Mouse (Mus musculus) left cerebral cortex, postnatal 10 days (tissue): ENCODE results near the gene Pde6h. TPM values are rescaled to one million over a fixed set of nuclear protein-coding genes. Genes with fewer than 3 reads are reported as not detected.

ENCODE experiments used
- DNase-seq, 2 experiments: peaks; one replicate each; pipeline ENCODE4 v3.0.0; 2021 to 2022; ENCODE audit warnings: low spot score in 2 of 2, mixed read lengths in 1 of 2; ENCODE audit errors: extremely low spot score in 1 of 2
- intact Hi-C: fragments of 180-260 bp; cut with DNase I; formaldehyde crosslinking; loops from one replicate; pipeline ENCODE4 v1.15.1; 2025
- total RNA-seq, 2 experiments: library from RNA; stranded (reverse); gene quantifications; 2 replicates each; pipeline ENCODE4 v1.2.3; 2021

The Pde6h gene
- total RNA-seq, 2 experiments from 2014 or later: 0.18 to 1.2 TPM

DNA sequence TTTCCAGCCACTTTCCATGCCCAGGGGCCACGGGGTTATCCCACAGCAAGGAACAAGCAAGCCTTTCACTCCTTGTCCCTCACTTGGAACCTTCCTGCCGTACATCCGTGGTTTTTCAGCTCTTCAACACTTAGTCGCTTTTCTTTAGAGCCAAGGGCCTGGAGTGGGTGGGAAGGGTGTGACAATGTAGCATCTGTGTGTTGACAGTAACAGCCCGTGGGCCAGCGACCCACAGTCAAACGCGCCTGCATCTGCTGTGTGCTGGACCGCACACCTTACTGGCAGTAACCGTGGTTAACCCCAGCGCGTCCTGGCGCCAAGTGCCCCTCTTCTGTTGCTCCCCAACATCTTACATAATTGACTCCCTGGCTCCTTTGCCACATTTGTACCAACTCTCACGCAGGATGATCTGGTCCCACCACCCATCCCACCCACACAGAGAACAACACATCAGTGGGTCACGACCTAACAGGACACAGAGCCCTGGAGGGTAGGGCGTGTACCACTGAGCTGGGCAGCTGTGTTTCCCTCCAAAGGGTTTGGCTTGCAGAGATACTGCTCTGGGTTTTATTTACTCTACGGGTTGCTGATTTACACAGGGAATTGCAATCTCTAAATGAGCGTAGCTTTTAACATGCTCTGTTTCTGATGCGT lies 17.2 kb upstream of the Pde6h start:
- DNase-seq: no peak
- intact Hi-C loops: no loop called here

DNA sequence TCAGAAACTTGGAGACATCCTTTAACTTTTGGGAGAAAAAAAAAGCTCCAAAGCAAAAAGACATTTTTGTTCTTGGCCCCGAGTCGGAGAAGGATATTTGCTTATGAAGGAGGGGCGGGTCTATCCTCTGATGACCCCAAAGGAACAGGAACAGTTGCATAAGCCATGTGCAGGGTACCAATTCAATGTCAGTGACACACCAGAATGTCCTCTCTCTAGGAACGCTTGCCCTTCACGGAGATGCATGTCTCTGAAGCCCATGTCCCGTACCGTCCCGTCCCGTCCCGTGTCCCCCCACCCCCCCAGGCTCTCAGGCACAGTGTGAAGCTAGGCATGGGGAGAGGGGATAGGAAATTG lies 16.7 kb upstream of the Pde6h start:
- no peak for DNase-seq
- intact Hi-C loops: no loop called here

DNA sequence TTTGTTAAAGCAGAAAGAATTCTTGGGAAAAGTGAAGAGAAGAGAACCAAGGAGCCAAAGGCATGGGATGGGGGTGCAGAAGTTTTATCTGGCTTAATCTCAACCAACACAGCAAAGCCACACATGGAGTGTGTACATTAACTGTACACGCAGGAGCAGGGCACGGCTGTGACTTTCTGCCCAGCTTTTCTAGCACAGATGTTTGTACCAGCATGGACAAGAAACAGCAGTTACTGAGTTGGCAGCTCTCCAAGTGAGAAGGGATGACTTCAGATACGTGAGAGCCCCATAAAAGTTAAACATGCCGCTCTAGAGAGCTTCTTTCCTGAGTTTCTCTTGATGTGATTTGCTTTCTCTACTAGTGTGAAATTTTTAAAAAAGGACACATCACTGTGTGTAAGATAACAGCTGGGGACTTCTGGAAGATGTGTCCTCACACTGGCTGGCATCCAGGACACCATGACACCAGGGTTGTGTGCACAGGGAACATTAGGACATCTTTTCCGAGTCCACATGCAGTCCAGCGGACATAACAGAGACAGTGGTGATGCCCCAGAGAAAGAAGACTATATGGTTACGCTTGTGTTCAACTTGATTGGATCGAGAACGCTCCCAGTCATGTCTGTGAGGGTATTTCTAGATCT lies 13.3 kb upstream of the Pde6h start:
- DNase-seq: peak in 1 of 2 experiments; percentile 27
- intact Hi-C loops: no loop called here

DNA sequence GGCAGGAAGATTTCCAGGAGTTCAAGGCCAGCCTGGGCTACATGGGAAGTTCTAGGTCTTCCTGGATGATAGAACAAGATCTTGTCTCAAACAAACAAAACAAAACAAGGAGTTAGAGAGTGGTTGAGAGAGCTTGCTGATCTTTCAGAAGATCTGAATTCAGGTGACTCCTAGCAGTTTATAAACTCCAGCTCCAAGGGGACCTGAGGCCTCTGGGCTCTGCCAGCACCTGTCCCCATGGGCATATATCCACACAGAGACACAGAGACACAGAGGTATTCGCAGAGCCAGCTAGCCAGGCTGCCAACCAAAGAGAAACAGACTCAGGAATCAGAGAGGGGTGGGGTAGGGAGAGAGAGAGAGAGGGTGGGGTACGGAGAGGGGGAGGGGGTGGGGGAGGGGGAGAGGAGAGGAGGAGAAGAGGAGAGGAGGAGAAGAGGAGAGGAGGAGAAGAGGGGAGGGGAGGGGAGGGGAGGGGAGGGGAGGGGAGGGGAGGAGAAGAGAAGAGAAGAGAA lies 10.8 kb upstream of the Pde6h start:
- intact Hi-C loops: no loop called here
- DNase-seq: no peak

DNA sequence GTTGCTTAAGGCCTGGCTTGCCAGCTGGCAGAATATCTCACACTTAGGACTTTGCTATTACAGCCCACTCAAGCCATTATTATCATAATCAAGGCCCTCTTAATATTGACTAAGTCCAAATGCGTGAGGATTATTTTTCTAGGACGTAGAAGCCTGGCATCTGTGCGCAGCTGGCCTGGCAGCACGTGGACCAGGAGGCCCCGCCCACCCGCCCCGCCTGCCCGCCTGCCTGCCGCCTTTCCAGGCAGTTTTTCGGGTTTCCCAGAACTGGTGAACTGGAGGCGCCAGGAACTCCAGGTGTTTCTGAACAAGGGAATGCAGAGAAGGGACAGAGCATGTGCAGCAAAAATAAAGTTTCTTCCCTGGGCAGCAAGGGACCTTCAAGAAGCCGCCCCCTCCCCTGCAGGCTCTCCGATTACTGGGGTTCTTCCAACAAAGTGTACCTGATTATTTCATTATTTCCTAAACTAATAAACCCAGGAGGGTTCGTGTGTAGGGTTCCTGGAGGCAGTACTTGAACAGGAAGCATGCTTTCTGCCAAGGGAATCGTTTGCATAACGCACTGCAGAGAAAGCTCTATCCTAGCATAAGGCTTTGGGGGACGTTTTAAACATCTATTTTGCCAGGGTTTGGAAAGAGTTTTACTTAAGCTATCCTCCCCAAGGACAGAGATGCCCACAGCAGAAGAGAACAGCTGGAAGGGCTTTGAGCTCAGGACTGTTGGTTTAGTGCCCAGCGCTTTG lies 10.1 kb upstream of the Pde6h start:
- no peak for DNase-seq
- intact Hi-C loops: no loop called here

DNA sequence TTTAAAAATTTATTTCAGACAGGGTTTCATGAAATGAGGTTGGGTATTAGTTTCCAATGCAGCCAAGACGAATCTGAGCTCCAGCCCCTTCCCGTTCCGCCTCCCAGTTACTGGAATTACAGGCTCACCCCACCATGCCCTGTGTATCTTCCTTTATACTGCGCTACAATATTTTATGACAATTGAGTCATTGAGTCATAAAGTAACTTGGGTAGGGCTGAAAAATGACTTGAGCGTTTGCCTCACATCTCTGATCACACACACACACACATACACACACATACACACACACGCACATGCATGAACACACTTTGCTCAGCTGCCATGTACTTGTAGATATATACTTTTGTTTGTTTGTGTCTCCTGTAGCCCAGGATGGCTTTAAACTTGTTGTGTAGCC lies 9.4 kb upstream of the Pde6h start:
- no peak for DNase-seq
- intact Hi-C loops: no loop called here

DNA sequence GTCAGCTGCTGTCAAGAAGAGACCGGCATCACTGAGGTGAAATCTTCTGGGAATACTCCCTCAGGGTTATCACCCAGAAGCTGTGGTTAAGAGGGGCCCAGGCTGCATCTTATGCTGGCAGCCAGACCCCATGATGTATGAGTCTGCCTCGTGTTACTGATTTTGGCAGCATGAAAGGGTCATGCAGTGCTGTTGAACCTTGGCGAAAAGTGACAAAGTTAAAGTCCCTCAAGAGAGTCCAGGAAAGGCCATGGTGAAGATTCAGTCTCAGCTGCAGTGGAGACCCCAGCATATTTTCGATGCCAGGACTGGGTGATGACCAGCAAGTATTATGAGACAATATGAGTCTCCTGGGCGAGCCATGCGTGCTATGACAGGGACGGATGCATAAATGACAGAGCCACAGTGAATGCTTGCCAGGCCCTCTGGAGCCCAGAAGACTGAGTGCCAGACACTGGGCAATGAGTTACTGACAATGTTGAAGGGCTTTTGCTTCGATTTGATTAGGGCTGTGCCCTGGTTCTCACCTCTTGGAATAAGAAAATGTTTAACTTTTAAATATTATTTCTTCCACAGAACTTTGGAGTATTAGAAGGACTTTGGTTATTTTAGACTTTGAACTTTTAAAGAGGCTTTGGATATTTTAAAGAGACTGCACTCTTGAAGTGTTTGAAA lies 7.8 kb upstream of the Pde6h start:
- no peak for DNase-seq
- intact Hi-C loops: no loop called here

DNA sequence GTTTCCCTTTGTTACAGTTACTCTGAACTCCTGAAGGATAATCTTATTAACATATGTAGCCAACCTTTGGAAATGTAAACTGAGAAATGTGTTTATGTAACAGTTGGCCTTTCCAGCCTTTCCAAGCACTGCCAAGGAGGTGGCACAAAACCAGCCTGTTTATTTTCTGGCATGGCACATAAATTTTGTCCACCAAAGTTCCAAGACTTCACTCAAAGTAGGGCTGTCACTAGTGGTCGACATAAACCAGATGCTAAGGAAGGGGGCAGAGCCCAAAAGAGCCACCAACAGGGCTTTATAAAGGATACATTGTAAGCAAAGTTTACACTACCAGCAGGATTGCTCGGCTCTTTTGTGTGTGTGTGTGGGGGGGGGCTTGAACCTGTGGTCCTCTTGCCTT lies 5.7 kb upstream of the Pde6h start:
- intact Hi-C loops: no loop called here
- no peak for DNase-seq

DNA sequence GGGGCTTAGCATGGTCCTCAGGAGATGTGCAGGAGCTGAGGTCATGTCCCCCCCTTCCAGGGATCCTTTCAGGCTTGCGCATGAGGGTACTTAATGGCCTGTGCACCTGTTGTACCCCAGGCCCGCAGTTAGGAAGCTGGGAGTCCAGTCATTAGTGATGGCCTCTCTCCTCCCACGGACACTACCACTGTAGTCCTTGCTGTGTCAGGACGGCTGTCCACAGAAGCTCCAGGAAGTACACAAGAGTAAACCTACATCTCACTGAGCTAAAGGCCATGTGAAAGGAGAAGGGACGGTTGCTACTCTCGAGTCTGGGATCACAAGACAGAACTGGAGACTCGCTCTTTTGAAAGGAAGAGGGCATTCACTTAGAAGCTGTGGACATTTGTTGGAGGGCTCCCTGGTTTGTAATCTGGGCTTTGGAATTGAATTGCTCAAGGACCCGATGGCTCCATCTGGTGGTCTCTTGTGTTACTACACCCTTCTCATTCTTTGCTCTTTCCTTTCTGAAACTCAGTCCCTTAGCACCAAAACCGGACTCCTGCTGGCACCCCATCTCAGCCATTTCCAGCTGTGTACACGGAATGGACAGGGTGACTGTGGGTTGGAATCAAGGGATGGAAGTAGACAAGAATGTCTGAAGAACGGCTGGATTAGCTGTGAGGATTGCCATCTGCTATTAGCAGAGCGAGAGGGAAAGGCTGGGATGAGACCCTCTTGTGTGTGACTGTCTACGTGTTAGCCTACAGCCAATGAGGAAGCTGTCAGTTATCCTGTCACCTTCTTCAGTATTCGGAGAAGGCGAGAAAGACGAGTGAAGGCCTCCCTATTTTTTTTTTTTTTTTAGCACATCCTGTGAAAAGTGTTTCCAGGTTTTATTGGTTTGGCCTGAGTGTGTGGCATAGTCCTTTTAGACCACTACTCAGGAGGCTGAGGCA lies 3.0 kb upstream of the Pde6h start:
- intact Hi-C loops: loop anchor here (2.0 to 5.0 kb wide), 2 partner anchors 42 to 58 kb away; no protein-coding TSS in a partner anchor
- peak; percentile 71 to 77 for DNase-seq

DNA sequence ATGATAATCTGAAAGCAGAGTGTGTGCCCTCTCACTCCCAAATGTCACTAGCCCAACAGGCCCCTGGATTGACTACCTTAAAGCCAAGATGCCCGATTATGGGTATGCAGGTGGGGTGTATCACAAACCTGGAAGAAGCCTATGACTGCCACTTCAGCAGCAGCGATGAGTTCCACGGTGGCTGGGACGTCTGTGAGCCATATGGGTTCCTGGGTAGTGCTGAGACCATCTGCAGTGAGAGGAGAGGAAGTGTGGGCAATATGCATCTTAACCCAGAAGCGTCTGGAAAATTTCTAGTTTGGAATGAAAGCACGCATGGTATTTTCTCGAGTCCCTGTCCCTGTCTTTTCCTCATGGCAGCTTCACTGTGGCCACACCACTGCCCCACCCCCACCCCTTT lies 2.0 kb upstream of the Pde6h start:
- intact Hi-C loops: loop anchor here (2.0 to 5.0 kb wide), 2 partner anchors 41 to 59 kb away; no protein-coding TSS in a partner anchor
- DNase-seq: no peak

DNA sequence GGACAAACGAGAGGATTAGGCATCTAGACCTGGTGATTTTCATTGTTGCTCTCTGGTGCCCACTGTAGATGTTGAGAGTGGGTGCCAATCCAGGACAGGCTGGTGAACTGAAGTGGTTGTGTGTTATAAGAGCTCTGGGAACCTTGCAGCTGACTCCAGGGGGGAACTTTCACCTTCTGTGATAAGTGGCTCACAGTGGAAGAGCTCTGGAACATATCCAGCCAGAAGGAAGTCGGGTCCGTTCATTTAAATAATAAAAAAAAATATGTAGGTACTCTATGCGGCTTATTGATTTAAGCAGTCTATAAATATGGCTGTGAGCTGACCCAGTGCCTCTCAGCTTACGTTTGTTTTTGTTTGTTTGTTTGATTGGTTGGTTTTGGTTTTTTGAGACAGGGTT lies 1.6 kb upstream of the Pde6h start, which contains the start of gene Erp27:
Gene Erp27, minus strand, starts transcription at position 101 of the 400 bp plus-strand sequence.
- no peak for DNase-seq
- intact Hi-C loops: loop anchor here (5.0 kb wide), 1 partner anchor 40 kb away; no protein-coding TSS in a partner anchor

DNA sequence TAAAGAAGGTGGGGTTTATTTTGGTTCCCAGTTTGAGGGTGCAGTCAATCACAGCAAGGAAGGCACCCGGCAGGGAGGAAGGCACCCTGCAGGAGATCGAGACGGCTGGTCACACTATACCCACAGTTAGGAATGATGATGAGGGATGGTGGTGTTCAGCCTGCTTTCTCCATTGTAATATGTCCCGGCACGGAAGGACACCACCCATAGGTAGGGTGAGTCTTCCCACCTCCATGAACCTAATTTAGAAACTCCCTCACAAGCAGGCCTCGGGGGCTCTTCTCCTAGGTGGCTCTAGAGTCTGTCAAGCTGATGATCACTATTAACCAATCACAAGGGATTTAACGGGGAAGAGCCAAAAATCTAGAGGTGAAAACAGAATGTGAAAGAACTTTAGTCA lies 761 bp upstream of the Pde6h start:
- intact Hi-C loops: loop anchor here (5.0 kb wide), 1 partner anchor 39 kb away; no protein-coding TSS in a partner anchor
- DNase-seq: no peak

DNA sequence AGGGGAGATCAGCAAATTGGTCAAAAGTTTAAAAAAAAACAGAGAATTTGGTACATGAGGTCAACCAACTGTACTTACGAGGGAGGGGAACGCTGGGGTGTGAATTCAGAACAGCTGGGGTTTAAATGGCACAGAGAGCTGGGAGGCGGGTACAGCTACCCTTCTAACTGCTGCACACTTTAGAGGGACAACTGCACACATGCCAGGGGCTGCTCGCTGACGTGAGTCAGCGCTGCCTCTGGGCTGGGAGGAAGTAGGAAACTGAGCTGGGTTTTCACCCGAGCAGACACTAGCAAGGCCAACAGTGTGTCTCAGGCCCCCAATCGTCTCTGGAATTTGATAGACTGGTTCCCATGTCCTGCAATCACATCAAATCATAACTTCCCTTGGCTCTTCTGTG lies 1.4 kb downstream of the Pde6h start:
- intact Hi-C loops: no loop called here
- DNase-seq: no peak

DNA sequence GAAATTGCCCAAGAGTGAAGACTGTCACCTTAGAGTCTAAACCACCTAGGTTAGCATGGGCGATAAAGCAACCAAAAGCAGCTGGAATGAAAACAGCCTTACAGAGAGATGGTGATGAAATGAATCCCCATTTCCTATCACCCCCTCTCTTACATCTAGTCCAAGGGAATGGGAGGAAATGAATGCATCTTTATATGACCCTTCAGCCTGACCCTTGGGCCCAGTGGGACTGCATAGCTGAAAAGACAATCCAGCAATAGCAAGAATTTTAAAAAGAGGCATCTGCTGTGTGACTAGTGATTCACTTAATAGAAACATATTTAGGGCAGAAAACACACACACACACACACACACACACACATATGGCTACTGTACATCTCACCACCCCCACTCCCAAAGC lies 4.0 kb downstream of the Pde6h start:
- intact Hi-C loops: no loop called here
- no peak for DNase-seq

DNA sequence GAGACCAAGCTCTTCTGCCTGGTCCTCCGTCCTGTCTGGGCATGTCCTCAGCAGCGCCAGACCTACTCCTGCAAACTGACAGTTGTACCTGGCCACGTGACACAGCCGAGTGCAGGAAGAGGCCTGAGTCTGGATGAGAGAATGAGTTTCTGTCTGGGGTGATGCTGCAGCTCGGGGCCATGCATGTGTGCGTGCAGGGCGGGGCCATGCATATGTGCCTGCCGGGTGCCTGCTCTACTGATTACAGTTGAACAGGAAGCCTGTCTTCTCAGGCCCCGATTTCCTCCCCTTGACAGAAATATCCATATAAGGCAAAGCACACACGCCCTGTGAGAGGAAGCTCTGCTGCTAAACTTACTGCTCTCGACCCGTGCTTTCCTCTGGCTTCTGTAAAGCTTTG lies 7.0 kb downstream of the Pde6h start:
- intact Hi-C loops: no loop called here
- DNase-seq: peak in 1 of 2 experiments; percentile 56

DNA sequence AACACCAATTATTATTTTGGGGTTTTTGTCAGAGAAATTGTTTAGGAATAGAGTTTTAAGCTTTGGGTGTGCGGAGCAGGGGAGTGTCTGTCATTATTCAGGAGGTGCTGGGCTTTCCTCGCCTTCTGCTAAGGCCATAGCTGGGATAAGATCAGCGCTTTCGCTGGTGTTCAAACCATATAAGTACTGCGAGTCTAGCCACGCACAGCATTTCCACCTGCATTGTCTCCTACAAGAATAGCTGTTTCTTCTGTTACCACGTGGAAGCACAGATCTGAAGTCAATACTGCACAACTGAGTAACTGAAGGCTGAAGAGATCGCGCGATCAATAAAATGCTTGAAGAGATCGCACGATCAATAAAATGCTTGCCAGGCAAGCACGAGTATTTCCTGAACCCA lies 7.6 kb downstream of the Pde6h start:
- DNase-seq: no peak
- intact Hi-C loops: no loop called here

DNA sequence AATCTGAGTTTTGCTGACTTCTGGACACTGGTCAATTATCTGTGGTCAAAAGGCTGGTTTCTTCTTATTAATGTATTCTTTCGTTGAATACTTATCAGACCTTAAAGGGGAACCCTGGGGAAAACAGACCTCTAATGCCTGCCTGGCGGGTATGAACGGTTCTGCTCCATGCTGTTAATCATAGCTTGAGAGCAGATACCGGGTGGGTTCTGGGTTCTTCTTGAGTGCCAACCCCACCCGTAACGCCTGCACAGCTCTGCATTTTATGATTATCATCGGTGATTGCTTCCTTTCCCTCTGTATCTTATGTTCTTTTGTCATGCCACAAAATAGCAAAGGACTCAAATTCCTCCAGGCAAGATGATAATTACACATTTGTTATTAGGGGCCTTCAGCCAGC lies 10.4 kb downstream of the Pde6h start:
- no peak for DNase-seq
- intact Hi-C loops: no loop called here

DNA sequence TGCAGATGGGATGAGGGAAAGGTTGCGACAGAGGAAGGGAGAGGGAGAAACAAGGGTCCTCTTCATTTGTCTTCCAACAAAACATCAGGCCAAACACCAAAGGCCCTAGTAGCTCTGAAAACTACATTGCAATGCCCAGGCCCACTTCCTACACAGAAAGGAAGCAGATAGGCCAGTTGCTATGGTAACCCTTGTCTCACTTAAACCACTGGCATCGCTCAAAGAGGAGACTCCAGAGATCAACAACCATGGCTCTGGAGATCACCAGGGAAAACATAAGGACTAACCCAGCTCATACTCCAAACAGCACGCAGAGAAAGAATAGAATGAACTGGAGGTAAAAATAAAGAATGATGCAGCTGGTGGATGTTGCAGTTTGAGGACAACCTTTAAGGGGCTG lies 11.6 kb downstream of the Pde6h start:
- intact Hi-C loops: no loop called here
- no peak for DNase-seq
